Mouse (Mus musculus): ENCODE measurements around the gene Sytl1. TPM values are rescaled to one million over a fixed set of nuclear protein-coding genes. Genes with fewer than 3 reads are reported as not detected.

Gene Sytl1
- polyA plus RNA-seq, 1 experiment from 2014 or later, result 34.8 TPM

- DNase-seq (ENCODE audit: low spot score), result no peak
These were observed 15.0 kb downstream of the Sytl1 start for GRCm38 (mm10) chr4:133247806-133248449.

- DNase-seq (ENCODE audit: low spot score), result no peak
These were observed 15.8 kb downstream of the Sytl1 start for GRCm38 (mm10) chr4:133247072-133247471.

- no peak for DNase-seq (ENCODE audit: low spot score)
These were observed 18.6 kb downstream of the Sytl1 start for GRCm38 (mm10) chr4:133244289-133244688.

GRCm38 (mm10) chr4:133243538-133243937 lies 19.4 kb downstream of the Sytl1 start:
- DNase-seq (ENCODE audit: low spot score), result no peak

GRCm38 (mm10) chr4:133242710-133243109 lies 20.2 kb downstream of the Sytl1 start:
- DNase-seq (ENCODE audit: low spot score), result no peak

- DNase-seq (ENCODE audit: low spot score), result no peak
These were observed 21.0 kb downstream of the Sytl1 start for GRCm38 (mm10) chr4:133241910-133242309.

GRCm38 (mm10) chr4:133240934-133241908 lies 21.7 kb downstream of the Sytl1 start:
- DNase-seq (ENCODE audit: low spot score), result peak; percentile 91

- no peak for DNase-seq (ENCODE audit: low spot score)
These were observed 22.4 kb downstream of the Sytl1 start, which contains the start of gene Map3k6 for GRCm38 (mm10) chr4:133240490-133240921. Gene Map3k6, plus strand, starts transcription at chr4:133240818.

- DNase-seq (ENCODE audit: low spot score), result peak; percentile 81
These were observed 25.0 kb downstream of the Sytl1 start for GRCm38 (mm10) chr4:133237911-133238310.

- DNase-seq (ENCODE audit: low spot score), result no peak
These were observed 27.5 kb downstream of the Sytl1 start for GRCm38 (mm10) chr4:133235415-133235814.

GRCm38 (mm10) chr4:133234771-133235170 lies 28.1 kb downstream of the Sytl1 start:
- no peak for DNase-seq (ENCODE audit: low spot score)

- DNase-seq (ENCODE audit: low spot score), result peak; percentile 54
These were observed 29.5 kb downstream of the Sytl1 start for GRCm38 (mm10) chr4:133233285-133233976.

GRCm38 (mm10) chr4:133229582-133229981 lies 33.3 kb downstream of the Sytl1 start:
- no peak for DNase-seq (ENCODE audit: low spot score)

GRCm38 (mm10) chr4:133227636-133228035 lies 35.3 kb downstream of the Sytl1 start:
- no peak for DNase-seq (ENCODE audit: low spot score)

- no peak for DNase-seq (ENCODE audit: low spot score)
These were observed 36.8 kb downstream of the Sytl1 start for GRCm38 (mm10) chr4:133226073-133226472.

- DNase-seq (ENCODE audit: low spot score), result no peak
These were observed 39.0 kb downstream of the Sytl1 start for GRCm38 (mm10) chr4:133223875-133224274.

GRCm38 (mm10) chr4:133221701-133222100 lies 41.2 kb downstream of the Sytl1 start:
- DNase-seq (ENCODE audit: low spot score), result no peak

GRCm38 (mm10) chr4:133220656-133221055 lies 42.3 kb downstream of the Sytl1 start:
- no peak for DNase-seq (ENCODE audit: low spot score)

- no peak for DNase-seq (ENCODE audit: low spot score)
These were observed 44.2 kb downstream of the Sytl1 start for GRCm38 (mm10) chr4:133218745-133219144.

- DNase-seq (ENCODE audit: low spot score), result peak; percentile 74
These were observed 45.3 kb downstream of the Sytl1 start for GRCm38 (mm10) chr4:133217641-133218040.

GRCm38 (mm10) chr4:133213661-133214060 lies 49.3 kb downstream of the Sytl1 start:
- DNase-seq (ENCODE audit: low spot score), result no peak

GRCm38 (mm10) chr4:133213268-133213590 lies 49.7 kb downstream of the Sytl1 start:
- DNase-seq (ENCODE audit: low spot score), result no peak

Measured in thymus, postnatal 0 days (tissue).